Mouse (Mus musculus) embryonic facial prominence, embryonic 10.5 days (tissue): ENCODE measurements at regions not wholly inside any gene's neighbourhood (a gene's known extent, or its start where the extent isn't known, plus 50 kb on each side); places are given as distances from the start of the nearest gene placed in this dataset.

Experiments
- DNase-seq: peaks from one replicate; pipeline ENCODE4 v3.0.0-alpha.2; 2017; ENCODE audit warnings: low spot score
- H3K27ac ChIP-seq: fragments of 300-500 bp; sonication (generic); replicated peaks from 2 replicates; pipeline ENCODE4 v1.5.1; 2016; ENCODE audit warnings: mild to moderate bottlenecking
- H3K27me3 ChIP-seq: fragments of 300-500 bp; sonication (generic); replicated peaks from 2 replicates; pipeline ENCODE4 v1.6.1; 2016; ENCODE audit warnings: low read depth, mild to moderate bottlenecking; ENCODE audit not compliant: poor library complexity, severe bottlenecking
- H3K36me3 ChIP-seq: fragments of 300-500 bp; sonication (generic); replicated peaks from 2 replicates; pipeline ENCODE4 v1.6.1; 2016; ENCODE audit warnings: mild to moderate bottlenecking, moderate library complexity
- H3K4me1 ChIP-seq: fragments of 300-500 bp; sonication (generic); 2 replicates; pipeline ENCODE4 v1.6.1; 2016
- H3K4me3 ChIP-seq: fragments of 300-500 bp; sonication (generic); 2 replicates; pipeline ENCODE4 v1.5.1; 2016; ENCODE audit warnings: mild to moderate bottlenecking, moderate library complexity
- H3K9me3 ChIP-seq: fragments of 300-500 bp; sonication (generic); 2 replicates; pipeline ENCODE4 v1.6.1; 2016; ENCODE audit warnings: mild to moderate bottlenecking
- WGBS: fragments of 180-500 bp; shearing (Covaris S2); methylation state at CpG from one replicate; pipeline ENCODE4 v1.1.7; 2016; 5-methylcytosine and 5-hydroxymethylcytosine counted together

DNA sequence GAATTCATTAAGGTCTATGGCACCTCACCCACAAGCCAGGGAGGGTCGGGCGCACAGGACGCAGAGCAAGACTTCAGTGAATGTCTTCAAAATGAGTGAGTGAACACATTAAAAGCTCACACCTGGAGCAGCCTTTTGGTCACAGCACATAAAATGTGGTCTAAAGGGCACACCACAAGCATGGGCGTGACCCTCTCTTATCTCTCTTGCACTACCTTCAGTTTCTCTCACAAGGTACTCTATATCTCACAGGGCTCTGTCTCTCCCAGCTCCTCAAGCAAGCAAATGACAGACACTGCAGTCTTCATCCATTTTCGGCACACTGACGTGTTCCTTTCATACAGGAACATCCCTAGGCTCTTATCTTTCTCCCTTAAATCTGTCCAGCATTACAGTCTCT lies 444.0 kb downstream of the Slc16a7 start:
- DNase-seq = no peak
- Histone ChIP-seq H3K36me3 (no peaks in the 10 kb centered on the region), H3K4me1 (no peaks in the 10 kb centered on the region), H3K4me3 (no peak overlapping the region), H3K27me3 (no peaks in the 10 kb centered on the region), H3K9me3 (no peaks in the 10 kb centered on the region), H3K27ac (no peak overlapping the region)
- 88% methylated on average over 6 of the region's 6 CpGs for WGBS

DNA sequence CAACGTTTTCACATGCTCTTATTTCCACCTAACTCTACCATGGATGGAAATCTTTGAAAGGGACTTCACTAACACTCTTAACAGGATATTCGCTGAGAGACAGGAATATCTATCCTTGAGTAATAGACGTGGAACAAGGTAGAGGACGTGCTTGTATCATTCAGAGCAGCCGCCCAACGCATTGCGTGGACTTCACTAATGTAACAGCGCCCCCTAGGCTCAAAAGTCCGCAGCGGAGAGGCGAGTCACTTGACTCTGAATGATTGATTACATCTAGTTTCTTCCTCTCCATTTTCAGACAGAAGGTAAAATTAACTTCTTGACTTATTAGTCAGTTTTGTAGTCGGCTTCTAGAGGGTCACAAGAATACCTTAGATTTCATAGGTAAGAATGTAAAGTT lies 447.1 kb downstream of the Slc16a7 start:
- Histone ChIP-seq H3K36me3 (no peaks in the 10 kb centered on the region), H3K9me3 (no peaks in the 10 kb centered on the region), H3K27me3 (no peaks in the 10 kb centered on the region), H3K27ac (no peak overlapping the region), H3K4me3 (no peak overlapping the region), H3K4me1 (no peaks in the 10 kb centered on the region)
- 54% methylated on average over 12 of the region's 12 CpGs for WGBS
- peak; percentile 40 for DNase-seq

- Histone ChIP-seq H3K36me3 (no peaks in the 10 kb centered on the region), H3K27ac (no peak overlapping the region)
- 82% methylated on average over 2 of the region's 2 CpGs for WGBS
Observed at GRCm38 (mm10) chr10:124927218-124927617, 462.0 kb downstream of the Slc16a7 start.

DNA sequence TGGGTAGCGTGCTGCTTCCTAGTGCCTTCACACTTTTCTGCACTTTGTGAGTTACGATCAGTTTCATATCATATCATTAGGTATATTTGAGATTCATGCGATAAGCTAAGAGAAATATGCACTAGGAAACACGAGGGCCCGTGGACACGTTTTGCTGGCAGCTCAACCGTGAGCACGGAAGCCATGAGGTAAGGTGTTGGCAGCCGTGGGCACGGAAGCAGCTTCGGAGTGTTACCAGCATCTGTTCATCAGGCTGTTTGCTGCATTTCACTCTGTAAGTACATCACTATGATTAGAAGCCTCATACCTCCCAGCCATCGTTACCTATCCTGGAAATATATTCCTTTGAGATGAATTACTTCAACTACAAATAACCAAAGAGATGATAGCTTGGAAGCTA lies 489.2 kb downstream of the Slc16a7 start:
- Histone ChIP-seq H3K27ac (no peak overlapping the region), H3K27me3 (no peaks in the 10 kb centered on the region), H3K4me1 (no peaks in the 10 kb centered on the region), H3K9me3 (no peaks in the 10 kb centered on the region), H3K36me3 (no peaks in the 10 kb centered on the region), H3K4me3 (no peak overlapping the region)
- 93% methylated on average over 12 of the region's 12 CpGs for WGBS
- no peak for DNase-seq

More at GRCm38 (mm10) chr10:124927218-124927617, 462.0 kb downstream of the Slc16a7 start:
- H3K4me3 ChIP-seq = no peak overlapping the region
- no peaks in the 10 kb centered on the region for H3K9me3 ChIP-seq
- DNase-seq = no peak
- no peaks in the 10 kb centered on the region for H3K27me3 ChIP-seq
- H3K4me1 ChIP-seq = no peaks in the 10 kb centered on the region

DNA sequence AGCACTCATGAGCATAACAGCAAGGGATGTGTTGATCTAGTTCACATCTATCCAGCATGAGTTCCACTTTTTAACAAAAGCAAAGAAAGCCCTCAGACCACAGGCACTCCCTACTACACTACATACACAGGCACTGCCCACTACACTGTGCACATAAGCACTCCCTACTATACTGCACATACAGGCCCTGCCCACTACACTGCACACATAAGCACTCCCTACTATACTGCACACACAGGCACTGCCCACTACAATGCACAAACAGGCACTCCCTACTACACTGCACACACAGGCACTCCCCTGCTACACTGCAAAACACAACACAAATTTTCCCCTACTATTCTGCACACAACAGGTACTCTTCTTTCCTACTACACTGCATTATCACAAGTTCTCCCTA lies 510.7 kb downstream of the Slc16a7 start:
- H3K27ac ChIP-seq = no peak overlapping the region
- DNase-seq = no peak
- no peaks in the 10 kb centered on the region for H3K27me3 ChIP-seq
- no peaks in the 10 kb centered on the region for H3K4me1 ChIP-seq
- H3K9me3 ChIP-seq = no peaks in the 10 kb centered on the region
- no peak overlapping the region for H3K4me3 ChIP-seq
- H3K36me3 ChIP-seq = no peaks in the 10 kb centered on the region

GRCm38 (mm10) chr10:124877706-124878105 lies 511.6 kb downstream of the Slc16a7 start:
- no peak overlapping the region for H3K4me3 ChIP-seq
- H3K36me3 ChIP-seq = no peaks in the 10 kb centered on the region
- H3K4me1 ChIP-seq = no peaks in the 10 kb centered on the region
- no peaks in the 10 kb centered on the region for H3K9me3 ChIP-seq
- WGBS = 94% methylated on average over 2 of the region's 2 CpGs
- H3K27me3 ChIP-seq = no peaks in the 10 kb centered on the region
- DNase-seq = no peak
- H3K27ac ChIP-seq = no peak overlapping the region

DNA sequence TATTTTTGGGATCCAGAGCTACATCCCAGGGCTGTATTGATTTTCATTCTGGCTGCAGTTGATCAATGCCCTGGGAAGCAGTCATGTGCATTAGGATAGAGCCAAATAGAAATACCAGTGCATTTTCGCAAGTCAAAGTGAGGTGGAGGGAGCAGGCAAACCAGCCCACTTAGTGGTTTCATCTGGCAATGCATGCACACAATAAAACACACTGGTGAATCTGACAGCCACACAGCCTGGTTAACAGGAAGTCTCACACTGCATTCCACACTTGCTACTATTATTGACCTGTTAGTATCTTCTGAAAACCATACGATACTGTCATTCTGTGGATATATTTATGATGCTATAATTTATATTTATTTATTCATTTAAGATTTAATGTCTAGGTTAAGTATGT lies 517.1 kb downstream of the Slc16a7 start:
- Histone ChIP-seq H3K9me3 (no peaks in the 10 kb centered on the region), H3K4me3 (no peak overlapping the region), H3K27me3 (no peaks in the 10 kb centered on the region), H3K27ac (no peak overlapping the region), H3K36me3 (no peaks in the 10 kb centered on the region), H3K4me1 (no peaks in the 10 kb centered on the region)
- no peak for DNase-seq
- WGBS = 89% methylated on average over 2 of the region's 2 CpGs

DNA sequence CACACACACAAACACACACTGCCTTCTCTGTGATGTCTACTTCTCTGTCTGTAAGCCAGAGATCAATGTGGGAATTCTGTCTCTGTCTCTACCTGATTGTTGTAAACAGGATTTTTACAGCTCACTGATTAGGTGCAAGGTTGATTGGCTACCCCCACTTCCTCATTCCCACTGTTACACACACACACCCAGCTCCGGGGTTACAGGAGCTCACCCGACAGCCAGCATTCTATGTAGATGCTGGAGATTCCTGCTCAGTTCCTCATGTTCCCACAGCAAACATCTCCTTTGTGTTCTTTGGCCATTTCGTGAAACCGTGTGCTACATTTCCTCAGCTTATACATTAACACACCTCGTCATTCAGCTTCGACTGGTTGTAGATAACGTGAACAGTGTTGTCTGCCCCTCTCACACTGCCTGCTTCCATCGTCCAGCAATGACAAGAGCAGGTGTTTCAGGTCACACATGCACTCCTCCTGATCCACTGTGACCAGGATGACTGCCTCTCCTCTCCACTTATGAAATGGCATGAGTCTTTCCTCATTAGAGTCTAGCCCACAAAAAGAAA lies 546.6 kb downstream of the Slc16a7 start:
- Histone ChIP-seq H3K4me1 (no peaks in the 10 kb centered on the region), H3K36me3 (no peaks in the 10 kb centered on the region), H3K9me3 (no peaks in the 10 kb centered on the region), H3K27me3 (no peaks in the 10 kb centered on the region), H3K4me3 (no peak overlapping the region), H3K27ac (no peak overlapping the region)
- WGBS = 87% methylated on average over 8 of the region's 8 CpGs
- no peak for DNase-seq

GRCm38 (mm10) chr10:124833930-124834329 lies 555.3 kb downstream of the Slc16a7 start:
- Histone ChIP-seq H3K27ac (no peak overlapping the region), H3K36me3 (no peaks in the 10 kb centered on the region), H3K4me1 (no peaks in the 10 kb centered on the region), H3K9me3 (no peaks in the 10 kb centered on the region), H3K4me3 (no peak overlapping the region), H3K27me3 (no peaks in the 10 kb centered on the region)
- no peak for DNase-seq
- 85% methylated on average over 4 of the region's 4 CpGs for WGBS

DNA sequence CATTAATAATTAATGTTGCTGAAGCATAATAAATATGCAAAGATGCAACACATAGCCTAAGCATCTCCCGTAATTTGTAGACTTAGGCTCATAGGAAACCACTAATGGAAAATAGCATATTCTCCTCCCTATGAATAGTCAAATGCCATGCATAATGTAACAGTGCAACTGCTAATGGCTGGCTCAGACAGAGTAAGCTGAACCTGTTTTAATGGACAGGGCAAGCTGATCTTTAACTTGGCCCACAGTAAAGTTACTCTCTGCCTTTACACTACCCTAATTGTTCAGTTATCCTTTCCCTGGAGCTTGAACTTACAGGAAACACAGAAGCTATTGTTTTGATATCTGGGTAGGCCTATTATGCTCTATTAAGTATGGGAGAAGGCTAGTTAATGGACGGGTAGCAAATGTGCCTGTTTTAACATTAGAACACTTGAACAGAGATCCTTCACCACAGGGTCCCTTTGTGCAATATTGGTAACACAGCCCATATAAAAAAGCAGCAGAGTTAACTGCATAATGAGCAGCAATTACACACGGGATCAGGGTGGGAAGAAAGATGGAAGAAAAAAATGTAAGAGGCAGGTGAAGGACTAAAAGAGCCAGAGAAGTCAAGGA lies 585.2 kb downstream of the Slc16a7 start:
- H3K36me3 ChIP-seq = no peaks in the 10 kb centered on the region
- no peaks in the 10 kb centered on the region for H3K27me3 ChIP-seq
- no peaks in the 10 kb centered on the region for H3K4me1 ChIP-seq
- no peaks in the 10 kb centered on the region for H3K9me3 ChIP-seq
- no peak overlapping the region for H3K27ac ChIP-seq
- no peak overlapping the region for H3K4me3 ChIP-seq
- WGBS = 55% methylated on average over 3 of the region's 3 CpGs
- DNase-seq = no peak
